Mouse (Mus musculus) lung, adult 2 months (tissue): ENCODE results near the gene Znhit3.

ENCODE experiments used
- CTCF ChIP-seq: fragments of 200-500 bp; IDR thresholded peaks from 2 replicates; pipeline ENCODE4 v1.5.1; 2011; ENCODE audit warnings: mild to moderate bottlenecking, low read length, control low read depth; ENCODE audit not compliant: insufficient read depth
- POLR2A ChIP-seq: fragments of 200-500 bp; IDR thresholded peaks from 2 replicates; pipeline ENCODE4 v1.6.1; 2011; ENCODE audit warnings: low read depth, mild to moderate bottlenecking, control low read depth, low read length, borderline replicate concordance; ENCODE audit errors: extremely low read depth

DNA sequence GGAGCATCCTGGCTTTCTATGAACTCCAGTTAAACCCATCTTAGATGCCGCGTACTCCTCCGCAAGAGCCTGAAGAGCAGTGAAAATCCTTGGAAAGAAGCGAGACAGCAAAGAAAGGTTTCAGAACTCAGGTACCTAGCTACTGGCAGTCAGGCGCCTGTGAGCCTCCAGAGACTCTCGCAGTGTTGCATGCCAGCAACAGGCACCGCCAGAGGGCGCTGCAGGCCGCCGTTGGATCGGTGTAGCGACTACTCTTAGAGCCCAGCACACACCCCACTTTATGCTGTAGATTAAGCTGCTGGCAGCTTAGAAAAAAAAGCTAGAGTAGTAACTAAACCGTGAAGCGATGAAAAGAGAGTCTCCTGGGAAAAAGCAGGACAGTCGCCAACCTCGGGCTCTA, 2.3 kb upstream of the Znhit3 start:
- TF ChIP-seq POLR2A (no peak), CTCF (peak; percentile 84)
